Mouse (Mus musculus): ENCODE data around the gene Smarce1. TPM values are rescaled to one million over a fixed set of nuclear protein-coding genes. Genes with fewer than 3 reads are reported as not detected.
"Not testable (repeated sequence)": the region's sequence is repeated elsewhere in the genome, so short reads cannot be mapped to it uniquely, and the experiment has no call there.

The Smarce1 gene
- polyA plus RNA-seq, 1 experiment from 2014 or later, result 235 TPM

DNA sequence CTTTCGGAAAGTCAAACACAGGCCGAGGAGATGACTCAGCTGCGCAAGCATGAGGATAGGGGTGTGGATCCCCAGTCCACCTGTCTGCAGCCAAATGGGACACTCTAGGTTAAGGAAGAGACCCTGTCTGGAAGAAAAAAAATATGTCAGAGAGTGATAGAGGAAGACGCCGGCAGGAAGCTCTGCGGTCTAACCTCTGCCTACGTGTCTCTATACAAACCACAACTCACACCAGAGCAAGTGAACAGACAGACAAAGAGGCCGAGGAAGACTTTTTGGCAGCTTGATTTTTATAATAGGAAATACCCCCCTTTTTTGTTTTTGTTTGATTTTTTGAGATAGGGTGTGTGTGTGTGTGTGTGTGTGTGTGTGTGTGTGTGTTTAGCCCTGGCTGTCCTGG, 24.5 kb upstream of the Smarce1 start:
- no peak for ATAC-seq (ENCODE audit: low read depth)
- 83% methylated on average over 8 of the region's 8 CpGs for WGBS
- Histone ChIP-seq H3K4me3 (ENCODE audit: low read length) (no peak overlapping the region), H3K9me3 (ENCODE audit: control insufficient read depth, low read length) (no peaks in the 10 kb centered on the region), H3K27ac (ENCODE audit: low read length) (no peak overlapping the region), H3K36me3 (ENCODE audit: control insufficient read depth, insufficient read depth, low read length) (no peaks in the 10 kb centered on the region), H3K4me1 (replicated peaks; ENCODE audit: control insufficient read depth, insufficient read depth, low read length) (no peaks in the 10 kb centered on the region), H3K27me3 (ENCODE audit: control insufficient read depth, insufficient read depth, low read depth, low read length) (no peaks in the 10 kb centered on the region), H3K4me2 (ENCODE audit: low read depth, low read length) (no peak overlapping the region), H3K9ac (ENCODE audit: low read length) (no peak overlapping the region)

DNA sequence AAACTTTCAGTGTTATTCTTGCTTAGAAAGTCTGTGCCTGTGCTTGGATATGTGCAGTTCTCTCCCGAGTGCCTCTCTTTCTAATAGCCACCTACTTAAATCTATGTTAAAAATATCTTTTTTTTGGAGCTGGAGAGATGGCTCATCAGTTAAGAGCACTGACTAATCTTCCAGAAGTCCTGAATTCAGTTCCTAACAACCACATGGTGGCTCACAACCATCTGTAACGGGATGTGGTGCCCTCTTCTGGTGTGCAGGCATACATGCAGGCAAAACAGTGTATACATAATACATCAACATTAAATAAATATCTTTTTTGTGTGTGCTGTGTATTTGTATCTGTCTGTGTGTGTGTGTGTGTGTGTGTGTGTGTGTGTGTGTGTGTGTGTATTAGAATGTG, 23.1 kb upstream of the Smarce1 start:
- no peaks in the 10 kb centered on the region for H3K27me3 ChIP-seq (ENCODE audit: control insufficient read depth, insufficient read depth, low read depth, low read length)
- no peaks in the 10 kb centered on the region for H3K36me3 ChIP-seq (ENCODE audit: control insufficient read depth, insufficient read depth, low read length)
- WGBS, result 58% methylated on average over 2 of the region's 2 CpGs
- no peak overlapping the region for H3K27ac ChIP-seq (ENCODE audit: low read length)
- no peaks in the 10 kb centered on the region for H3K9me3 ChIP-seq (ENCODE audit: control insufficient read depth, low read length)
- no peak overlapping the region for H3K9ac ChIP-seq (ENCODE audit: low read length)
- no peaks in the 10 kb centered on the region for H3K4me1 ChIP-seq (replicated peaks; ENCODE audit: control insufficient read depth, insufficient read depth, low read length)
- H3K4me2 ChIP-seq (ENCODE audit: low read depth, low read length), result no peak overlapping the region
- H3K4me3 ChIP-seq (ENCODE audit: low read length), result no peak overlapping the region
- no peak for ATAC-seq (ENCODE audit: low read depth)

DNA sequence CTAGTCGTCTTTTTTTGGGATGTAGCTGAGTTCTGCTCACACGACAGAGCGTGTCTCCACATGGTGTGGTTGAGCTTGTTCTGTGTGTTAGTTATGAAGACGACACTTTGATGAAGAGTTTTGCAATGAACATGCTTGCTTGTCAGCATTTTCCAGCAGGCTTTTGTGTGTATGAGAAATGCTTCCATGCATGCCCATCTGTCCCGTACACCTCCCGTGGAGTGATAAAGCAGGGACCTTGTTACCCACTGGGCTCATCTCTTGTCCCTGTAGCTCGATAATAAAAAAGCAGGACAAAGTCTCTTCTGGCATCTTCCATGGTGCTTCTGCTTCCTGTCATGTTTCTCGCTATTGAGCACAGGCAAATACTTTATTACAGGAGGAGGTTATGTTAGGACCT, 21.9 kb upstream of the Smarce1 start:
- Histone ChIP-seq H3K9me3 (ENCODE audit: control insufficient read depth, low read length) (no peaks in the 10 kb centered on the region), H3K4me3 (ENCODE audit: low read length) (no peak overlapping the region), H3K9ac (ENCODE audit: low read length) (no peak overlapping the region), H3K36me3 (ENCODE audit: control insufficient read depth, insufficient read depth, low read length) (no peaks in the 10 kb centered on the region), H3K27ac (ENCODE audit: low read length) (no peak overlapping the region), H3K4me2 (ENCODE audit: low read depth, low read length) (no peak overlapping the region), H3K27me3 (ENCODE audit: control insufficient read depth, insufficient read depth, low read depth, low read length) (no peaks in the 10 kb centered on the region), H3K4me1 (replicated peaks; ENCODE audit: control insufficient read depth, insufficient read depth, low read length) (no peaks in the 10 kb centered on the region)
- 73% methylated on average over 8 of the region's 8 CpGs for WGBS
- ATAC-seq (ENCODE audit: low read depth), result no peak

DNA sequence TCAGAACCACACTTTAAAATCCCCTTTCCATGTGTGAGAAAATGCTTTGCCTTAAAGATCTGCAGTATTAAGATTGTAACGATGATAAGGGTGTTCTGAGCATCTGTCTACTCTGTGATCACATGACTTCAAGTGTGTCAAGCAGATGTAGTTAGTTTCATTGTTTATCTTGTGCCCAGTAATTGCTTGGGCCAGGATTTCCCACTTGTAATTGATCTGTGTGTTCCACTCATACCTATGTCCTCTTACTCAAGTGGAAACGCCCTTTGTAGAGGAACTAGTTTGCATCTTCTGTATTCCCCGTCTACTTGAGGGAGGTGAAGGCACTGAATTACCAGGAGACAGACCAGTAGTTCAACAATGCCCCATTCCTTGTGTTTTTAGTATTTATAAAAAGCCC, 19.8 kb upstream of the Smarce1 start:
- no peak overlapping the region for H3K27ac ChIP-seq (ENCODE audit: low read length)
- no peaks in the 10 kb centered on the region for H3K9me3 ChIP-seq (ENCODE audit: control insufficient read depth, low read length)
- no peak overlapping the region for H3K4me3 ChIP-seq (ENCODE audit: low read length)
- H3K27me3 ChIP-seq (ENCODE audit: control insufficient read depth, insufficient read depth, low read depth, low read length), result no peaks in the 10 kb centered on the region
- 48% methylated on average over 3 of the region's 3 CpGs for WGBS
- H3K9ac ChIP-seq (ENCODE audit: low read length), result no peak overlapping the region
- H3K4me1 ChIP-seq (replicated peaks; ENCODE audit: control insufficient read depth, insufficient read depth, low read length), result no peaks in the 10 kb centered on the region
- no peak overlapping the region for H3K4me2 ChIP-seq (ENCODE audit: low read depth, low read length)
- no peaks in the 10 kb centered on the region for H3K36me3 ChIP-seq (ENCODE audit: control insufficient read depth, insufficient read depth, low read length)
- no peak for ATAC-seq (ENCODE audit: low read depth)

DNA sequence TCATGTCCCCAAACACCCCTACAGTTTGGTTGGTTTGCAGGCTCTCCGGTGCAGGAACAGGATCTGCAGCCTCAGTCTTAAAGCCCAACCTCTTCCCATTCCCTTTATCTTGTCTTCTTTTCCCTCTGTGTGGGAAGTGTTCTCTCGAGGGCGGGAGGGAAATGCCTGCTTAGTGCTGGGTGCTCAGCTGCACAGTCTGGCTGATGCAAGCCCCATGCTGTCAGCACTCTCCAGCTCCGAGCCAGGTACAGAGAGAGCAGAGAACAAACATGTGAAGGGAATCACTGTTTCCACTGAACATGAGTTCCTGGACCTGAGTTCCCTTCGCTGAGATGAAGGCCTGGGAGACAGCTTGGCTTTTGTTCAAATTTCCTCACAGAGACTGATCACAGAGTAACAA, 19.4 kb upstream of the Smarce1 start:
- Histone ChIP-seq H3K4me2 (ENCODE audit: low read depth, low read length) (no peak overlapping the region), H3K9ac (ENCODE audit: low read length) (no peak overlapping the region), H3K4me3 (ENCODE audit: low read length) (no peak overlapping the region), H3K4me1 (replicated peaks; ENCODE audit: control insufficient read depth, insufficient read depth, low read length) (no peaks in the 10 kb centered on the region), H3K9me3 (ENCODE audit: control insufficient read depth, low read length) (no peaks in the 10 kb centered on the region), H3K27ac (ENCODE audit: low read length) (no peak overlapping the region), H3K27me3 (ENCODE audit: control insufficient read depth, insufficient read depth, low read depth, low read length) (no peaks in the 10 kb centered on the region), H3K36me3 (ENCODE audit: control insufficient read depth, insufficient read depth, low read length) (no peaks in the 10 kb centered on the region)
- ATAC-seq (ENCODE audit: low read depth), result no peak
- 35% methylated on average over 5 of the region's 5 CpGs for WGBS

DNA sequence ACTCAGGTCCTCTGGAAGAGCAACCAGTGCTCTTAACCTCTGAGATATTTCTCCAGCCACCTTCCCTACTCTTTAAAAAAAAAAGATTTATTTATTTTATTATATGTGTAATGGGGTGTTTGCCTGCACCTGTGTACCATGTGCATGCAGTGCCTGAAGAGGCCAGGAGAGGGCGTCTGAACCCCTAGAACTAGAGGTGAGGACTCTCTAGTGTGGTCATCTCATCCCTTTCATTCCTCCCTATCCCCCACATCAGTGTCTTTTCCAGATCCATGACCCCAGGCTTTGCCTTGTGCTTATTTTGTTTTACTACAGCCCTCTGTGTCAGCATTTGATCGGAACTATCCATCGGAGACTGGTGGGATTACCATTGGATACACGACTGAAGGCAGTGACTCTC, 18.3 kb upstream of the Smarce1 start:
- Histone ChIP-seq H3K27me3 (ENCODE audit: control insufficient read depth, insufficient read depth, low read depth, low read length) (no peaks in the 10 kb centered on the region), H3K9me3 (ENCODE audit: control insufficient read depth, low read length) (no peaks in the 10 kb centered on the region), H3K27ac (ENCODE audit: low read length) (no peak overlapping the region), H3K9ac (ENCODE audit: low read length) (no peak overlapping the region), H3K4me2 (ENCODE audit: low read depth, low read length) (no peak overlapping the region), H3K4me1 (replicated peaks; ENCODE audit: control insufficient read depth, insufficient read depth, low read length) (no peaks in the 10 kb centered on the region; the same call in 1 of the 2 replicates), H3K4me3 (ENCODE audit: low read length) (no peak overlapping the region), H3K36me3 (ENCODE audit: control insufficient read depth, insufficient read depth, low read length) (no peaks in the 10 kb centered on the region)
- 59% methylated on average over 4 of the region's 4 CpGs for WGBS
- no peak for ATAC-seq (ENCODE audit: low read depth)

DNA sequence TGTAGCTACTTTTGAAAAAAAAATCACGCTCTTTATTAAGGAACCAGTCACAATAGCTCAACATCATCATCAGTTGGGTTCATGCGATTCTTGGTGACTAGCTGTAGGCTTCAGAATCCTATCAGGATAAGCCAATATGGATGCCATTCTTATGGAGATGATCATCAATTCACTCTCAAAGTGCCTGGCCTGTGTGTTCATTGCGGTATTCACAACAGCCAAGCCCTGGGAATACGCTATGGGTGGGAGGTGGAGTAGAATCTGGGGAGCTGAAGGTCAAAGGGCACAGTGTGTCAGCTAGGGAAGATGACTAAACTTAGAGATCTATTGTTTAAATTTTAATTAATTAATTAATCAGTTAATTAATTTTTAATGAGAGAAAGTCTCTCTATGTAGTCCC, 17.1 kb upstream of the Smarce1 start:
- Histone ChIP-seq H3K4me3 (ENCODE audit: low read length) (no peak overlapping the region), H3K27me3 (ENCODE audit: control insufficient read depth, insufficient read depth, low read depth, low read length) (no peaks in the 10 kb centered on the region)
- WGBS, result 92% methylated on average over 4 of the region's 4 CpGs

DNA sequence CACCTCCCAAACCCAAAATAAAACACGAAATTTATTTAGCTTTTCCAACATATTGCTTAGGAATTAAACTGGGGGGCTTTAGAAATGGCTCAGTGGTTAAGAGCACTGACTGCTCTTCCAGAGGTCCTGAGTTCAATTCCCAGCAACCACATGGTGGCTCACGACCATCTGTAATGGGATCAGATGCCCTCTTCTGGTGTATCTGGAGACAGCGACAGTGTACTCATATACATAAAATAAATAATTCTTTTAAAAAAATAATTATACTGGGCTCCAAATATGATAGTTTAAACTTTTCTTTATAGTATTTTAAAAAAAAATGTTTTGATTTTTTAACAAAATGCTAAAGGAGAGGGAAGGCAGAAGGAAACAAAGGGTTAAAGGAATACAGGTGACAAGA, 13.7 kb upstream of the Smarce1 start:
- 42% methylated on average over 3 of the region's 3 CpGs for WGBS
- H3K4me1 ChIP-seq (replicated peaks; ENCODE audit: control insufficient read depth, insufficient read depth, low read length); H3K4me3 ChIP-seq (ENCODE audit: low read length); H3K27ac ChIP-seq (ENCODE audit: low read length); H3K4me2 ChIP-seq (ENCODE audit: low read depth, low read length); H3K9me3 ChIP-seq (ENCODE audit: control insufficient read depth, low read length); ATAC-seq (ENCODE audit: low read depth); H3K36me3 ChIP-seq (ENCODE audit: control insufficient read depth, insufficient read depth, low read length); H3K9ac ChIP-seq (ENCODE audit: low read length); H3K27me3 ChIP-seq (ENCODE audit: control insufficient read depth, insufficient read depth, low read depth, low read length): not testable (repeated sequence)

More for the DNA sequence above, 17.1 kb upstream of the Smarce1 start:
- no peak overlapping the region for H3K4me2 ChIP-seq (ENCODE audit: low read depth, low read length)
- H3K27ac ChIP-seq (ENCODE audit: low read length), result no peak overlapping the region
- no peak for ATAC-seq (ENCODE audit: low read depth)
- no peaks in the 10 kb centered on the region for H3K36me3 ChIP-seq (ENCODE audit: control insufficient read depth, insufficient read depth, low read length)
- H3K4me1 ChIP-seq (replicated peaks; ENCODE audit: control insufficient read depth, insufficient read depth, low read length), result peaks cover 3% of the 10 kb centered on the region; the same call in 1 of the 2 replicates
- no peak overlapping the region for H3K9ac ChIP-seq (ENCODE audit: low read length)
- no peaks in the 10 kb centered on the region for H3K9me3 ChIP-seq (ENCODE audit: control insufficient read depth, low read length)

DNA sequence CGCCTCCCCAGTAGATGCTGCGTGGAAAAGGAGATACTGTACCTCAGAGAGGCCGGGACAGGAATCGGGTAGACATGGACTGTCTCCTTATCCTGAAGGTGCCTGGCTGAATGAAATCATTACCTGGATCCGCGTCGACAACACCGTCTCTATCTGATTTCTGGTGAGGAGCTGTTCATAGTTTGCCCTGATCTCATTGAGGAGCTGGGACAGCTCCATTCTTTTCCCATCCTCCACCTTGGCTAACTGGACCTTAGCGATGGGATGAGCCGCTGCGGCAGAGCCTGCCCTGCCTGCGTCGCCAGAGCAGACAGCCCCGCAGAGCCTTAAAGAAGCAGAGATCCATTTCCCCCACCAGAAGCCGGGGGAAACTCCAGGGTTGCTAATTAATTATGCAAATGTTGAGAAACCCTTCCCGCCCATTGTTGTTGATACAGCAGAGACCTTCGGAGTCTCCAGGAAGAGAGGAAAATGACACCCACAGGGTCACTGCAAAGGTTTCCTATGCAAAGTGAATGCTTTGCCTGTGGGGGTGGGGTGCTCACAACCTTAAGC, 13.1 kb upstream of the Smarce1 start, which contains the start of gene Krt222:
TSS of gene Krt222 (minus strand) at position 266 of the 555 bp plus-strand sequence.
- no peaks in the 10 kb centered on the region for H3K9me3 ChIP-seq (ENCODE audit: control insufficient read depth, low read length)
- H3K9ac ChIP-seq (ENCODE audit: low read length), result peak within 1 kb of the TSS; percentile 14; the same call in 1 of the 2 replicates
- H3K4me2 ChIP-seq (ENCODE audit: low read depth, low read length), result peak within 1 kb of the TSS; percentile 51
- no peaks in the 10 kb centered on the region for H3K27me3 ChIP-seq (ENCODE audit: control insufficient read depth, insufficient read depth, low read depth, low read length)
- 4% methylated on average over 17 of the region's 17 CpGs for WGBS
- peak within 1 kb of the TSS; percentile 26 for H3K4me3 ChIP-seq (ENCODE audit: low read length)
- H3K4me1 ChIP-seq (replicated peaks; ENCODE audit: control insufficient read depth, insufficient read depth, low read length), result peaks cover 3% of the 10 kb centered on the region; the same call in 1 of the 2 replicates
- no peak for ATAC-seq (ENCODE audit: low read depth)
- H3K36me3 ChIP-seq (ENCODE audit: control insufficient read depth, insufficient read depth, low read length), result no peaks in the 10 kb centered on the region
- no peak within 1 kb of the TSS for H3K27ac ChIP-seq (ENCODE audit: low read length)
